Comparison of ENCODE assay signal across 7 mouse cellular contexts in genomic region chr13:101800833-101801371, GRCm38 (mm10). TPM values are rescaled to one million over a fixed set of nuclear protein-coding genes. Genes with fewer than 3 reads are reported as not detected.
DNase-seq lines count a peak whose midpoint lies in the region; ATAC-seq and TF ChIP-seq lines count a peak whose summit lies in the region.

No protein-coding gene starts in this region.

- peak overlapping the region; percentile 51 for H3K27ac ChIP-seq in forebrain, embryonic 12.5 days
- H3K27ac ChIP-seq in limb, embryonic 11.5 days (replicated peaks; ENCODE audit: low read depth, low read length) = no peak overlapping the region
- peak overlapping the region; percentile 42; the same call in 1 of the 2 replicates for H3K27ac ChIP-seq in olfactory bulb, adult 2 months (ENCODE audit: insufficient read depth, low read depth, low read length)

- no peak for DNase-seq in lung, adult 2 months
- DNase-seq in lung, postnatal 36 days = no peak
- DNase-seq in limb, embryonic 11.5 days (ENCODE audit: low spot score) = peak; percentile 29
- DNase-seq in urinary bladder, postnatal 36 days (ENCODE audit: low spot score in 2 of 2) = no peak
- DNase-seq in frontal cortex, postnatal 14 days (ENCODE audit: low spot score in 2 of 2) = no peak

- no peaks in the 10 kb centered on the region for H3K9me3 ChIP-seq in forebrain, embryonic 12.5 days
- no peaks in the 10 kb centered on the region for H3K9me3 ChIP-seq in limb, embryonic 11.5 days (ENCODE audit: control insufficient read depth, low read length)

- WGBS in lung, adult 2 months = 53% methylated on average over 10 of the region's 10 CpGs
- WGBS in forebrain, embryonic 12.5 days = 22% methylated on average over 10 of the region's 10 CpGs
- WGBS in limb, embryonic 11.5 days = 31% methylated on average over 10 of the region's 10 CpGs
- 45% methylated on average over 10 of the region's 10 CpGs for WGBS in olfactory bulb, adult 2 months

- H3K4me2 ChIP-seq in forebrain, embryonic 12.5 days = peak overlapping the region; percentile 64
- H3K4me2 ChIP-seq in limb, embryonic 11.5 days (ENCODE audit: low read depth, severe bottlenecking) = peak overlapping the region; percentile 72

- no peaks in the 10 kb centered on the region for H3K36me3 ChIP-seq in forebrain, embryonic 12.5 days (replicated peaks)
- H3K36me3 ChIP-seq in limb, embryonic 11.5 days (ENCODE audit: control insufficient read depth, insufficient read depth, low read length) = no peaks in the 10 kb centered on the region

- H3K4me1 ChIP-seq in lung, adult 2 months (ENCODE audit: control insufficient read depth, insufficient read depth, low read length) = peaks cover 3% of the 10 kb centered on the region; the same call in 1 of the 2 replicates
- peaks cover 18% of the 10 kb centered on the region for H3K4me1 ChIP-seq in forebrain, embryonic 12.5 days
- H3K4me1 ChIP-seq in limb, embryonic 11.5 days (ENCODE audit: control insufficient read depth, insufficient read depth, low read length) = no peaks in the 10 kb centered on the region
- H3K4me1 ChIP-seq in olfactory bulb, adult 2 months (ENCODE audit: control insufficient read depth, insufficient read depth, low read length) = peaks cover 5% of the 10 kb centered on the region

- H3K9ac ChIP-seq in forebrain, embryonic 12.5 days = peak overlapping the region; percentile 66
- H3K9ac ChIP-seq in limb, embryonic 11.5 days (ENCODE audit: low read length) = peak overlapping the region; percentile 81

- no peak for TF ChIP-seq POLR2A in lung, adult 2 months (IDR thresholded peaks at IDR 0.05; ENCODE audit: borderline replicate concordance, extremely low read depth, low read depth, low read length)
- no peak for TF ChIP-seq POLR2A in olfactory bulb, adult 2 months (IDR thresholded peaks at IDR 0.05; ENCODE audit: insufficient read depth, low read depth, low read length)

- peak overlapping the region; percentile 45 for H3K4me3 ChIP-seq in lung, adult 2 months (replicated peaks; ENCODE audit: extremely low read depth, low read depth, low read length)
- H3K4me3 ChIP-seq in forebrain, embryonic 12.5 days (replicated peaks) = peak overlapping the region; percentile 37
- H3K4me3 ChIP-seq in limb, embryonic 11.5 days (ENCODE audit: low read depth, low read length) = peak overlapping the region; percentile 38
- peak overlapping the region; percentile 40 for H3K4me3 ChIP-seq in olfactory bulb, adult 2 months (ENCODE audit: insufficient read depth, low read depth, low read length)

- ATAC-seq in forebrain, embryonic 12.5 days (ENCODE audit: low FRiP score) = peak; percentile 49
- no peak for ATAC-seq in limb, embryonic 11.5 days (ENCODE audit: insufficient number of reproducible peaks, low FRiP score, low TSS enrichment, low read depth)

- H3K27me3 ChIP-seq in forebrain, embryonic 12.5 days = peaks cover 14% of the 10 kb centered on the region
- 0 out of 2 replicates have a peak, but pooled peaks cover 7% of the 10 kb centered on the region for H3K27me3 ChIP-seq in limb, embryonic 11.5 days (ENCODE audit: control insufficient read depth, insufficient read depth, low read length)

- TF ChIP-seq CTCF in lung, adult 2 months (IDR thresholded peaks at IDR 0.05; ENCODE audit: insufficient read depth, low read length) = no peak
- TF ChIP-seq CTCF in olfactory bulb, adult 2 months (IDR thresholded peaks at IDR 0.05; ENCODE audit: insufficient read depth, low read depth, low read length) = no peak

RNA-seq across cellular contexts. Expression of gene Pik3r1, which starts 32.9 kb away (rescaled TPM):
- 15.6 and 25.9 TPM in 2 replicates for polyA plus RNA-seq in lung, adult 2 months (2012; rRNA removed)
- 20.4 and 22.6 TPM in 2 replicates for polyA plus RNA-seq in forebrain, embryonic 12.5 days (2016; fragmentation: Nextera tagmentation; extraction: Ambion mirVana)
- 12.7 and 14.6 TPM in 2 replicates for polyA plus RNA-seq in limb, embryonic 11.5 days (2014; fragmentation: Nextera tagmentation; extraction: Ambion mirVana)
- 139 TPM in 1 of 2 replicates, not detected in the other for polyA plus RNA-seq in olfactory bulb, adult 2 months (2012; ENCODE audit: insufficient read depth, insufficient read length, low replicate concordance, missing spikeins)
